Mouse (Mus musculus): Measurements from ENCODE around the gene Rita1. TPM values are rescaled to one million over a fixed set of nuclear protein-coding genes. Genes with fewer than 3 reads are reported as not detected.

The Rita1 gene
- polyA plus RNA-seq, 1 experiment from 2014 or later, result 4.0 TPM

GRCm38 (mm10) chr5:120560616-120561311, 51.6 kb downstream of the Rita1 start:
- Histone ChIP-seq H3K27me3 (no peaks in the 10 kb centered on the region), H3K4me2 (peak overlapping the region; percentile 56), H3K9ac (0 out of 2 replicates have a peak overlapping the region, but pooled peaks have one; percentile 18), H3K4me3 (replicated peaks) (peak overlapping the region; percentile 49), H3K4me1 (replicated peaks) (peaks cover 71% of the 10 kb centered on the region), H3K9me3 (replicated peaks) (no peaks in the 10 kb centered on the region), H3K27ac (replicated peaks) (peak overlapping the region; percentile 81), H3K36me3 (replicated peaks) (peaks cover 34% of the 10 kb centered on the region)
- ATAC-seq (ENCODE audit: insufficient read depth), result peak; percentile 45
- 6% methylated on average over 16 of the region's 16 CpGs for WGBS (ENCODE audit: insufficient replicate concordance)

GRCm38 (mm10) chr5:120560129-120560615, 52.2 kb downstream of the Rita1 start:
- Histone ChIP-seq H3K27ac (replicated peaks) (peak overlapping the region; percentile 81), H3K4me3 (replicated peaks) (peak overlapping the region; percentile 49), H3K4me2 (peak overlapping the region; percentile 56), H3K9me3 (replicated peaks) (no peaks in the 10 kb centered on the region), H3K36me3 (replicated peaks) (peaks cover 40% of the 10 kb centered on the region), H3K9ac (peak overlapping the region; percentile 18; the same call in 1 of the 2 replicates), H3K4me1 (replicated peaks) (peaks cover 67% of the 10 kb centered on the region), H3K27me3 (no peaks in the 10 kb centered on the region)
- ATAC-seq (ENCODE audit: insufficient read depth), result no peak
- 37% methylated on average over 9 of the region's 9 CpGs for WGBS (ENCODE audit: insufficient replicate concordance)

GRCm38 (mm10) chr5:120558762-120559161, 53.6 kb downstream of the Rita1 start:
- ATAC-seq (ENCODE audit: insufficient read depth), result peak; percentile 26
- no peaks in the 10 kb centered on the region for H3K9me3 ChIP-seq (replicated peaks)
- H3K4me3 ChIP-seq (replicated peaks), result peak overlapping the region; percentile 49
- peaks cover 61% of the 10 kb centered on the region for H3K4me1 ChIP-seq (replicated peaks)
- WGBS (ENCODE audit: insufficient replicate concordance), result 13% methylated on average over 14 of the region's 14 CpGs
- peak overlapping the region; percentile 81 for H3K27ac ChIP-seq (replicated peaks)
- H3K4me2 ChIP-seq, result peak overlapping the region; percentile 56
- H3K9ac ChIP-seq, result peak overlapping the region; percentile 9; the same call in 1 of the 2 replicates
- peaks cover 52% of the 10 kb centered on the region for H3K36me3 ChIP-seq (replicated peaks)
- no peaks in the 10 kb centered on the region for H3K27me3 ChIP-seq

- Histone ChIP-seq H3K4me1 (replicated peaks) (peaks cover 54% of the 10 kb centered on the region), H3K9ac (no peak overlapping the region), H3K9me3 (replicated peaks) (no peaks in the 10 kb centered on the region), H3K27ac (replicated peaks) (0 out of 2 replicates have a peak overlapping the region, but pooled peaks have one; percentile 81), H3K4me3 (replicated peaks) (peak overlapping the region; percentile 49; the same call in 1 of the 2 replicates), H3K4me2 (peak overlapping the region; percentile 56), H3K36me3 (replicated peaks) (peaks cover 60% of the 10 kb centered on the region), H3K27me3 (no peaks in the 10 kb centered on the region)
- 73% methylated on average over 8 of the region's 8 CpGs for WGBS (ENCODE audit: insufficient replicate concordance)
- no peak for ATAC-seq (ENCODE audit: insufficient read depth)
These were observed 54.3 kb downstream of the Rita1 start for GRCm38 (mm10) chr5:120558041-120558440.

GRCm38 (mm10) chr5:120555871-120556270, 56.5 kb downstream of the Rita1 start:
- WGBS (ENCODE audit: insufficient replicate concordance), result 88% methylated on average over 24 of the region's 24 CpGs
- Histone ChIP-seq H3K27ac (replicated peaks) (no peak overlapping the region), H3K27me3 (no peaks in the 10 kb centered on the region), H3K4me2 (no peak overlapping the region), H3K9ac (no peak overlapping the region), H3K4me1 (replicated peaks) (peaks cover 36% of the 10 kb centered on the region), H3K36me3 (replicated peaks) (peaks cover 81% of the 10 kb centered on the region), H3K4me3 (replicated peaks) (no peak overlapping the region), H3K9me3 (replicated peaks) (no peaks in the 10 kb centered on the region)
- no peak for ATAC-seq (ENCODE audit: insufficient read depth)

GRCm38 (mm10) chr5:120550673-120551072, 61.7 kb downstream of the Rita1 start:
- Histone ChIP-seq H3K4me1 (replicated peaks) (no peaks in the 10 kb centered on the region), H3K27ac (replicated peaks) (no peak overlapping the region), H3K36me3 (replicated peaks) (peaks cover 87% of the 10 kb centered on the region), H3K9ac (no peak overlapping the region), H3K4me3 (replicated peaks) (no peak overlapping the region), H3K27me3 (no peaks in the 10 kb centered on the region), H3K9me3 (replicated peaks) (no peaks in the 10 kb centered on the region), H3K4me2 (no peak overlapping the region)
- 88% methylated on average over 5 of the region's 5 CpGs for WGBS (ENCODE audit: insufficient replicate concordance)
- no peak for ATAC-seq (ENCODE audit: insufficient read depth)

- no peak overlapping the region for H3K27ac ChIP-seq (replicated peaks)
- H3K4me2 ChIP-seq, result no peak overlapping the region
- no peak for ATAC-seq (ENCODE audit: insufficient read depth)
- no peak overlapping the region for H3K4me3 ChIP-seq (replicated peaks)
- no peaks in the 10 kb centered on the region for H3K9me3 ChIP-seq (replicated peaks)
- H3K36me3 ChIP-seq (replicated peaks), result peaks cover 84% of the 10 kb centered on the region
- WGBS (ENCODE audit: insufficient replicate concordance), result 70% methylated on average over 5 of the region's 5 CpGs
- H3K27me3 ChIP-seq, result no peaks in the 10 kb centered on the region
- H3K4me1 ChIP-seq (replicated peaks), result no peaks in the 10 kb centered on the region
- no peak overlapping the region for H3K9ac ChIP-seq
These were observed 62.3 kb downstream of the Rita1 start for GRCm38 (mm10) chr5:120550137-120550536.

GRCm38 (mm10) chr5:120548236-120548850, 64.0 kb downstream of the Rita1 start:
- Histone ChIP-seq H3K4me3 (replicated peaks) (no peak overlapping the region), H3K27ac (replicated peaks) (no peak overlapping the region), H3K36me3 (replicated peaks) (peaks cover 86% of the 10 kb centered on the region), H3K9ac (no peak overlapping the region), H3K27me3 (no peaks in the 10 kb centered on the region), H3K4me1 (replicated peaks) (no peaks in the 10 kb centered on the region), H3K9me3 (replicated peaks) (no peaks in the 10 kb centered on the region), H3K4me2 (no peak overlapping the region)
- 82% methylated on average over 11 of the region's 11 CpGs for WGBS (ENCODE audit: insufficient replicate concordance)
- no peak for ATAC-seq (ENCODE audit: insufficient read depth)

Other genes with a start within 250 kb of the Rita1 start
- gene Lhx5, start 180.9 kb downstream of the Rita1 start, polyA plus RNA-seq (2015; fragmentation: Nextera tagmentation; extraction: Ambion mirVana), result not detected in 2 replicates
- gene Sdsl, start 139.8 kb downstream of the Rita1 start, polyA plus RNA-seq (2015; fragmentation: Nextera tagmentation; extraction: Ambion mirVana), result 4.5 and 5.8 TPM in 2 replicates
- 1.6 and 2.3 TPM in 2 replicates for gene Sds, start 136.1 kb downstream of the Rita1 start, polyA plus RNA-seq (2015; fragmentation: Nextera tagmentation; extraction: Ambion mirVana)
- 18.0 and 18.9 TPM in 2 replicates for gene Plbd2, start 109.0 kb downstream of the Rita1 start, polyA plus RNA-seq (2015; fragmentation: Nextera tagmentation; extraction: Ambion mirVana)
- gene Slc8b1, start 101.4 kb downstream of the Rita1 start, polyA plus RNA-seq (2015; fragmentation: Nextera tagmentation; extraction: Ambion mirVana), result 7.4 and 8.2 TPM in 2 replicates
- 22.7 and 26.4 TPM in 2 replicates for gene Tpcn1, start 23.9 kb downstream of the Rita1 start, polyA plus RNA-seq (2015; fragmentation: Nextera tagmentation; extraction: Ambion mirVana)
- gene Iqcd, start 23.6 kb downstream of the Rita1 start, polyA plus RNA-seq (2015; fragmentation: Nextera tagmentation; extraction: Ambion mirVana), result 0.90 and 1.2 TPM in 2 replicates
- 16.2 and 17.7 TPM in 2 replicates for gene Ddx54, start 150 bp upstream of the Rita1 start, polyA plus RNA-seq (2015; fragmentation: Nextera tagmentation; extraction: Ambion mirVana)
- gene Cfap73, start 21.6 kb upstream of the Rita1 start, polyA plus RNA-seq (2015; fragmentation: Nextera tagmentation; extraction: Ambion mirVana), result not detected in 2 replicates
- gene Rasal1, start 36.2 kb upstream of the Rita1 start, polyA plus RNA-seq (2015; fragmentation: Nextera tagmentation; extraction: Ambion mirVana), result 0.07 and 0.32 TPM in 2 replicates
- 0.06 TPM in 2 replicates for gene Dtx1, start 99.3 kb upstream of the Rita1 start, polyA plus RNA-seq (2015; fragmentation: Nextera tagmentation; extraction: Ambion mirVana)
- 0.75 and 0.81 TPM in 2 replicates for gene Oas2, start 137.3 kb upstream of the Rita1 start, polyA plus RNA-seq (2015; fragmentation: Nextera tagmentation; extraction: Ambion mirVana)
- gene Oas3, start 165.1 kb upstream of the Rita1 start, polyA plus RNA-seq (2015; fragmentation: Nextera tagmentation; extraction: Ambion mirVana), result 1.0 and 1.3 TPM in 2 replicates
- gene Oas1e, start 182.9 kb upstream of the Rita1 start, polyA plus RNA-seq (2015; fragmentation: Nextera tagmentation; extraction: Ambion mirVana), result not detected in 2 replicates
- 0.33 and 0.44 TPM in 2 replicates for gene Oas1c, start 199.9 kb upstream of the Rita1 start, polyA plus RNA-seq (2015; fragmentation: Nextera tagmentation; extraction: Ambion mirVana)
- gene Oas1f, start 234.8 kb upstream of the Rita1 start, polyA plus RNA-seq (2015; fragmentation: Nextera tagmentation; extraction: Ambion mirVana), result not detected in 2 replicates
- not detected in 2 replicates for gene Oas1h, start 248.8 kb upstream of the Rita1 start, polyA plus RNA-seq (2015; fragmentation: Nextera tagmentation; extraction: Ambion mirVana)